Mouse (Mus musculus) bone marrow, adult 2 months (tissue): ENCODE data around the gene Ydjc. TPM values are rescaled to one million over a fixed set of nuclear protein-coding genes. Genes with fewer than 3 reads are reported as not detected.
A peak's percentile ranks its signal among the peaks of the same experiment; 100 is the strongest.
"Not testable (repeated sequence)": the region's sequence is repeated elsewhere in the genome, so short reads cannot be mapped to it uniquely, and the experiment has no call there.

ENCODE experiments used
- H3K27ac ChIP-seq: fragments of 200-500 bp; 2 replicates; pipeline ENCODE4 v1.5.1; 2012; ENCODE audit warnings: low read depth, mild to moderate bottlenecking, control low read depth, inconsistent platforms, low read length; ENCODE audit not compliant: control insufficient read depth, poor library complexity, insufficient read depth
- H3K4me1 ChIP-seq: fragments of 200-500 bp; 2 replicates; pipeline ENCODE4 v1.6.1; 2011; ENCODE audit warnings: low read length; ENCODE audit not compliant: control insufficient read depth, insufficient read depth
- H3K4me3 ChIP-seq: fragments of 200-500 bp; replicated peaks from 2 replicates; pipeline ENCODE3; 2011; ENCODE audit warnings: mild to moderate bottlenecking, low read depth, low read length, control low read depth; ENCODE audit not compliant: control insufficient read depth
- CTCF ChIP-seq: fragments of 200-500 bp; IDR thresholded peaks from 2 replicates; pipeline ENCODE4 v1.5.1; 2011; ENCODE audit warnings: low read length, control low read depth; ENCODE audit not compliant: control insufficient read depth, insufficient read depth
- POLR2A ChIP-seq: fragments of 200-500 bp; IDR thresholded peaks from 2 replicates; pipeline ENCODE4 v1.6.1; 2011; ENCODE audit warnings: low read depth, mild to moderate bottlenecking, control low read depth, low read length, borderline replicate concordance; ENCODE audit not compliant: control insufficient read depth
- WGBS: fragments of 180-500 bp; shearing (Covaris S2); methylation state at CpG from one replicate; pipeline ENCODE4 v1.1.7; 2018; 5-methylcytosine and 5-hydroxymethylcytosine counted together
- polyA plus RNA-seq: library from polyadenylated mRNA; stranded (reverse); fragments of >200 nt; gene quantifications from 2 replicates; pipeline ENCODE4 v1.2.4, GENCODE M21; 2011; ENCODE audit warnings: low replicate concordance; ENCODE audit not compliant: missing spikeins, insufficient read depth, insufficient read length

Gene Ydjc
- polyA plus RNA-seq, 1 experiment = 5.4 TPM

DNA sequence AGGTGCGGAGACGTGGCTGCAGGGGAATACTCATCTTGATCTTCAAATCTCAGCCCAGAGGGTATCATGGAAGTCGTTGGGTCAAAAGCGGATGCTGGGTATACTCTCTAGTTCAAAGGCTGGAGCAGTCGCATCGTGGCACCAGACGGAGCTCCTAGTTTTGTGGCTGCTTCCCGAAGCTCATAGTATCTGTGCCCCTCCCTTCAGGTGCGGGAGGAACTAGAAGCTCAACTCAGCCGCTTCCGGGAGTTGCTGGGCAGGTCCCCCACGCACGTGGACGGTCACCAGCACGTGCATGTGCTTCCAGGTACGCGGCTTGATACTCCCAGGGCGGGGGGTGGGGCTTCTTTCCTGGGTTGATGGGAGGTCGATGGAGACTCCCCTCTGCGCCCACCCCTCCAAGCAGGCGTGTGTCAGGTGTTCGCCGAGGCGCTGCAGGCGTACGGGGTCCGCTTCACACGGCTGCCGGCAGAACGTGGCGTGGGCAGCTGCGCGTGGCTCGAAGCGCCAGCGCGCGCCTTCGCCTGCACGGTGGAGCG lies 3.0 kb downstream of the Ydjc start:
- no peak overlapping the region for H3K27ac ChIP-seq
- H3K4me3 ChIP-seq = peak overlapping the region; percentile 79
- no peaks in the 10 kb centered on the region; the same call in 1 of the 2 replicates for H3K4me1 ChIP-seq
- TF ChIP-seq POLR2A = no peak
- TF ChIP-seq CTCF = no peak; the same call in 1 of the 2 replicates
- WGBS = 2% methylated on average over 41 of the region's 41 CpGs

DNA sequence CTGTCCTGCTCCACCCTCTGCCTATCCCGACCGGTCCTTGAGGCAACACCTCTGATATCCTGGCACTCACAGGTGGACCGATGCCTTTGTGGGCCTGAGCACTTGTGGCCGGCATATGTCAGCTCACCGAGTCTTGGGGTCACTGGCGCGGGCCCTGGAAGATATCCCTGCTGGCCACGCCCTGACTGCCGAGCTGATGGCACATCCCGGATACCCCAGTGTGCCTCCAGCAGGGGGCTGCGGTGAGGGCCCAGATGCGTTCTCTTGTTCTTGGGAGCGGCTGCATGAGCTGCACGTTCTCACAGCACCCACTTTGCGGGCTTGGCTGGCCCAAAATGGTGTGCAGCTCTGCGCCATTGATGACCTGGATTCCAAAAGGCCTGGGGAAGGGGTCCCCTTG lies 3.7 kb downstream of the Ydjc start:
- no peaks in the 10 kb centered on the region; the same call in 1 of the 2 replicates for H3K4me1 ChIP-seq
- TF ChIP-seq POLR2A = no peak
- no peak for TF ChIP-seq CTCF
- 41% methylated on average over 16 of the region's 16 CpGs for WGBS
- no peak overlapping the region for H3K27ac ChIP-seq
- no peak overlapping the region for H3K4me3 ChIP-seq

DNA sequence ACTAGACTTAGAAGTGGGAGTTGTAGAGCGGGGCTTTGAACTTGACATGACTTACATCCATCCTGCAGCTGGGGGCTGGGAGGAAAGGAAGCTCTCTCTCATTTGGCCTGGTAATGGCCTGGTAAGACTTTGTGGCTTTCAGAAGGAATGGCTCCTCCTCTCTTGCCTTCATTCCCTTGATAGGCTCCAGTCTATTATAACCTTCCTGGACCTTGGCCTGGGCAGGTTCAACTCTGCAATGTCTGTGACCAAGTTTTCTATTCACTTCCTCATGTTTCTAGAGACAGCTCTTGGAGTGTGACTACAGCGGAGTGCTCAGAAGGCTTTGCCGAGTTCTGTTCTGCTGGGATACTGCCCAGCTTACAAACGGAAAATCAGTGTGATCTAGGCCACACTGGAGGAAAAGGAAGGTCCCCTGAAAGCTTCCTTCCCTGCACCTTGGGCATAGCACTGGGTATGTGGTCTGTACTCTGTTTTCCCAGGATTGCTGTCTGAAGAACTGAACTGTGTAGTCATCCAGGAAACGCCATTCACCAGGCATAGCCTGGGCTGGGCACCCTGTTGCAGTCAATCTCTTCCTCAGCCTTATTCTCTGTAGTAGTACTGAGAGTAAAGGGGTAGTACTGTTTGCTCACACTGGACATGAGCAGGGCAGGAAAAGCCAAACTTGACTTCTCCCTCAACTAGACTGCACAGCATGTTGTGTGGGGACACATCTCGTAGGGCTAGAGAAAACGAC lies 6.3 kb downstream of the Ydjc start:
- TF ChIP-seq CTCF = no peak
- TF ChIP-seq POLR2A = no peak
- H3K4me1 ChIP-seq = no peaks in the 10 kb centered on the region; the same call in 1 of the 2 replicates
- WGBS = 75% methylated on average over 7 of the region's 7 CpGs

DNA sequence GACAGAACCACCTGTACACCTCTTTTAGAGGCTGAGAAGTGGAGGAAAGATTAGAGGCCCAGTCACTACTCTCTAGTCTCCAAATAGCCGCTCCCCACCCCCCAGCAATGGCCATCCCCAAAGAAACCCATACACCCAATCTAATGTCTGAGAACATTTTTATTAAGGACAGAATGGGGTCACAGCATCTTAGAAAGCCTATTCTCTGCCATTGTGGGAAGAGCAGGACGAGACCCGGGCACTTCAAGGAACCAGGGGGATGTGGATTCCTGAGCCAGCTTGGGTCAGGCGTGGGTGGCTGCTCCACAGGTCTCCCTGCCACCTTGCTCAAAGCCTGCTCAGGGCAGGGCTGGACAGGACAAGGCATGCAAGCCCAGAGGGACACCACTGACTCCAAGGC lies 7.5 kb downstream of the Ydjc start:
- H3K4me3 ChIP-seq = no peak overlapping the region
- H3K4me1 ChIP-seq = no peaks in the 10 kb centered on the region; the same call in 1 of the 2 replicates
- TF ChIP-seq CTCF = no peak
- no peak for TF ChIP-seq POLR2A
- no peak overlapping the region for H3K27ac ChIP-seq
- WGBS = 92% methylated on average over 4 of the region's 4 CpGs

More for the DNA sequence above, 6.3 kb downstream of the Ydjc start:
- Histone ChIP-seq H3K4me3 (no peak overlapping the region), H3K27ac (no peak overlapping the region)

DNA sequence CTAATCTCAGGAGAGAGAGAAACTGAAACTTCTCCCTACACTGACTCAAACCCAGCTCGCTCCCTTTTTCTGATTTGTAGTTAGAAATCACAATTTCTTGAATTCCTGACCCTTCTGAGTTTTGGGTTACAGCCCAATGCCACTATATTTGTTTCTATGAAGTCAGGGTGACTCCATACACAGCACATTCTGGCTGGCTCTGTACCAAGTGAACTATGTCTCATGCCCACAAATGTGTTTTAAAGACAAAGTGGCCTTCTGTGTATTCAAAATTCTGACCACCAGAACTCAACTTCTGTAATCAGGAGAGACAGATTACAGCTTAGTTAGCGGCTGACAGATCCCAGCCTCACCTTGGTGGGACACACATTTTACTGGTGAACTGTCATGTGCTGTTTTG lies 9.9 kb downstream of the Ydjc start:
- H3K4me3 ChIP-seq = no peak overlapping the region
- TF ChIP-seq CTCF (no peak), POLR2A (no peak)
- WGBS = 92% methylated on average over 2 of the region's 2 CpGs

DNA sequence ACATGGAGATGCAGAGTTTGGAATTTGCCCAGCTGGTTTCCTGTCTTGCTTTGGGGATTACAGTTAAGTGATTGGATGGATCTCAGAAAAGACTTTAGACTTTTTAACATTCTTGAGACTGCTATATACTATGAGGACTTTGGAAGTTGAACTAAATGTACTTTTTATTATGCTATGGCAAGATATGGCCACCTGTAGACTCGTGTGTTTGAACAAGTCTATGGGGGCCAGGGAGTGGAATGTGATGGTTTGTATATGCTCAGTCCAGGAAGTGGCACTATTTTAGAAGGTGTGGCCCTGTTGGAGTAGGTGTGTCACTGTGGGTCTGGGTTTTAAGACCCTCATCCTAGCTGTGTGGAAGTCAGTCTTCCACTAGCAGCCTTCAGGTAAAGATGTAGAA lies 21.1 kb downstream of the Ydjc start:
- not testable (repeated sequence) for H3K4me3 ChIP-seq, H3K4me1 ChIP-seq, H3K27ac ChIP-seq
- 86% methylated on average over 1 of the region's 1 CpGs for WGBS

More for the DNA sequence above, 9.9 kb downstream of the Ydjc start:
- Histone ChIP-seq H3K4me1 (no peaks in the 10 kb centered on the region), H3K27ac (no peak overlapping the region)

DNA sequence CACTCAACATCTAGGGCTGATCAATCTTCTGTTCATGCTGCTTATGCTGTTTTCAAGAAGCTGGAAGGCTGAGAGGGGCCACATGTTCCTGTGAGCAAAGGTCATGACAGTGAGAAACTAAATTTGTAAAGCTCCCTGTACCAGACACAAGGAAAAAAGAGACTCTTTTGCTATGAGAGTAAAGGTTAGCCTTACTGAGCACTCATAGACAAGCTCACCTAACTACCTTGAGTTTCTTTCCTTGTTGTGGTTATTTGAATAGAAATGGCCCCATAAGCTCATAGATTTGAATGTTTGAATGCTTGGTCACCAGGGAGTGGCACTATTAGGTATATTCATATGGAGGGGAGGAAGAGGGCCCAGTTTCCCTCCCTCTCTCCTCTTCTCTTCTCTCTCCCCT lies 22.8 kb downstream of the Ydjc start:
- Histone ChIP-seq H3K27ac (no peak overlapping the region), H3K4me3 (no peak overlapping the region), H3K4me1 (no peaks in the 10 kb centered on the region)
- TF ChIP-seq CTCF (no peak), POLR2A (no peak)

DNA sequence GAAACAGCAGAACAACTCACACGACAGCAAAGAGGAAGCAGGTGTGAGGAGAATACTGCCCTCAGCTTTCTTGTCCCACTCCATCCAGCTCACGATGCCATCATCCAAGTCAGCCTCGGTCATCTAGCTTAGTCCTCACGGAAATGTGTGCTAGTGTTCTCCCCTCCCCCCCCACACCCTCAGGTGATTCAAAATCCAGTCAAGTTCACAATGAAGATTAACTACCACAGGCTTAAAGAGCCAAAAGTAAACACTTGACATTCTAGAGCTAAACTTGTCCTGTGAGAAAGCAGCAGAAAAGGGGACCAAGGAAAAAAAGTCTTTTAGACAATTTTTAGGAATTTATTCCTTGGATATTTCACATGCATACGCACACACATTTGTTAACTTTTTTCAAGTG lies 23.6 kb downstream of the Ydjc start:
- no peak overlapping the region for H3K4me3 ChIP-seq
- TF ChIP-seq CTCF (no peak), POLR2A (no peak)
- 83% methylated on average over 5 of the region's 5 CpGs for WGBS
- no peaks in the 10 kb centered on the region for H3K4me1 ChIP-seq
- H3K27ac ChIP-seq = no peak overlapping the region
